Mouse (Mus musculus) liver, postnatal 0 days (tissue): Measurements from ENCODE around the gene Lrrc26. TPM values are rescaled to one million over a fixed set of nuclear protein-coding genes. Genes with fewer than 3 reads are reported as not detected.
A peak's percentile ranks its signal among the peaks of the same experiment; 100 is the strongest.

Experiments
- ATAC-seq: fragments of 200-750 bp; cut with Nextera tagmentation; 2 replicates; pipeline ENCODE4 v1.8.0; 2017; ENCODE audit warnings: mild to moderate bottlenecking, moderate library complexity
- DNase-seq: peaks from one replicate; pipeline ENCODE4 v3.0.0-alpha.2; 2016
- H3K27ac ChIP-seq: fragments of 300-500 bp; sonication (generic); 2 replicates; pipeline ENCODE4 v1.5.1; 2014; ENCODE audit warnings: antibody characterized with exemption, moderate library complexity, mild to moderate bottlenecking, low read depth
- H3K27me3 ChIP-seq: fragments of 300-500 bp; sonication (generic); 2 replicates; pipeline ENCODE4 v1.6.1; 2014; ENCODE audit warnings: low read length, control low read depth, mixed read lengths; ENCODE audit not compliant: insufficient read depth
- H3K36me3 ChIP-seq: fragments of 300-500 bp; sonication (generic); replicated peaks from 2 replicates; pipeline ENCODE4 v1.6.1; 2014; ENCODE audit warnings: mild to moderate bottlenecking, control low read depth, low read length, moderate library complexity, mixed read lengths; ENCODE audit not compliant: insufficient read depth
- H3K4me1 ChIP-seq: fragments of 300-500 bp; sonication (generic); 2 replicates; pipeline ENCODE4 v1.6.1; 2014; ENCODE audit warnings: antibody characterized with exemption, mild to moderate bottlenecking, control low read depth; ENCODE audit not compliant: insufficient read depth
- H3K4me2 ChIP-seq: fragments of 300-500 bp; sonication (generic); 2 replicates; pipeline ENCODE4 v1.6.1; 2014; ENCODE audit warnings: low read depth, mild to moderate bottlenecking, low read length, moderate library complexity, mixed read lengths
- H3K4me3 ChIP-seq: fragments of 300-500 bp; sonication (generic); 2 replicates; pipeline ENCODE4 v1.5.1; 2014; ENCODE audit warnings: low read depth, low read length
- H3K9ac ChIP-seq: fragments of 300-500 bp; sonication (generic); replicated peaks from 2 replicates; pipeline ENCODE4 v1.6.1; 2014; ENCODE audit warnings: mild to moderate bottlenecking, moderate library complexity
- H3K9me3 ChIP-seq: fragments of 300-500 bp; sonication (generic); 2 replicates; pipeline ENCODE4 v1.6.1; 2016; ENCODE audit warnings: mild to moderate bottlenecking, control low read depth, low read length, mixed read lengths
- CTCF ChIP-seq: sonication (generic); IDR thresholded peaks from 2 replicates; pipeline ENCODE4 v1.5.1; 2016; ENCODE audit warnings: antibody characterized with exemption, low read depth
- EP300 ChIP-seq: IDR thresholded peaks from 2 replicates; pipeline ENCODE4 v1.6.1; 2016; ENCODE audit warnings: antibody characterized with exemption, low read depth, mild to moderate bottlenecking
- WGBS: fragments of 180-500 bp; shearing (Covaris S2); extraction: QIAGEN DNeasy Blood & Tissue Kit; methylation state at CpG from one replicate; pipeline ENCODE4 v1.1.7; 2014; ENCODE audit not compliant: insufficient replicate concordance; 5-methylcytosine and 5-hydroxymethylcytosine counted together
- polyA plus RNA-seq: library from polyadenylated mRNA; unstranded; fragments of >200 nt; fragmentation: Nextera tagmentation; extraction: Ambion mirVana; gene quantifications from 2 replicates; pipeline ENCODE4 v1.2.1, GENCODE M21; 2015

The Lrrc26 gene
- polyA plus RNA-seq = not detected in 2 replicates

DNA sequence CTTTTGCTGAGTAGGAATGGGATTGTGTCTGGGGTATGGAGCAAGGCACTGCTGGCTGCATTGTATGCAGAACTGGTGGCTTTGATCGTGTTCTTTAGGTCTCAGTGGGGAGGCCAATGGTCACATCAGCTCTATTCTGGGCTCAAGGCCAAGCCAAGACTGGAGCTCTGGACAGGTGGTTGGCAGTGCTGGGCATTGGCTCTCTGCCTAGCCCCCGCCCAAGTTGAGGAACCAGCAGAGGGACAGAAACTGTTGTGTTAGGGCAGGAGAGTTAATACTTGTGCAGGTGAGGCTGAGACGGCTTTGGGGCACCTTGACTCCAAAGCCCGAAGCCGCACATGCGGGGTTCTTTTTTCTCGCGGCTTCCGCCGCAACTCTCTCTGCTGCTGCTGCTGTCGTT is at the start of gene Lrrc26:
Gene Lrrc26, plus strand, starts transcription at position 265 of the 400 bp plus-strand sequence.
- DNase-seq (no peak), ATAC-seq (no peak)
- Histone ChIP-seq H3K4me3 (no peak within 1 kb of the TSS), H3K36me3 (peaks cover 8% of the 10 kb centered on the region), H3K9ac (no peak within 1 kb of the TSS), H3K27ac (no peak within 1 kb of the TSS), H3K27me3 (peaks cover 49% of the 10 kb centered on the region), H3K9me3 (no peaks in the 10 kb centered on the region), H3K4me1 (peaks cover 12% of the 10 kb centered on the region), H3K4me2 (0 out of 2 replicates have a peak within 1 kb of the TSS, but pooled peaks have one; percentile 7)
- 11% methylated on average over 11 of the region's 11 CpGs for WGBS
- TF ChIP-seq EP300 (no peak), CTCF (no peak)

DNA sequence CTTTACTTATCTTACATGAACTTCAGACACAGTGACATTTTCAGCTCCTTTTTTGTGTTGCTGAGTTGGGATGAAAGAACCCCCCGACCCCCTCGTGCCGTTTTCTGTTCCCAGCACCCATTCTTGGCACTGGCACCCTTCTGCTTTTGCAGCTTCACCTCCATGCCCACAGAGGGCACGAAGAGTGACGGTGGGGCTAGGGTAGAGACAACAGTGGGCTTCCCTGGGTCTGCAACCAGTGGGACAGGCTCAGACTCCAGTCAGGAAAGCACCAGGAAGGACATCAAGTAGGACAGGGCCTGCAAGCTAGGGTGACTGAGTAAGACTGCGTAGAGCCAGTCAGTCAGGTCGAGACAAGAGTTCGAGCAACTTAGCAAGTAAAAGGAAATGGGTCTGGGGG is 49.4 kb upstream of the Lrrc26 start:
- DNase-seq (no peak), ATAC-seq (no peak)
- peaks cover 26% of the 10 kb centered on the region for H3K27me3 ChIP-seq
- no peak overlapping the region for H3K9ac ChIP-seq
- no peaks in the 10 kb centered on the region for H3K36me3 ChIP-seq
- WGBS = 56% methylated on average over 8 of the region's 8 CpGs
- H3K9me3 ChIP-seq = no peaks in the 10 kb centered on the region
- TF ChIP-seq EP300 (no peak), CTCF (no peak)
- peak overlapping the region; percentile 47; the same call in 1 of the 2 replicates for H3K4me3 ChIP-seq
- H3K4me2 ChIP-seq = peak overlapping the region; percentile 78
- H3K4me1 ChIP-seq = peaks cover 23% of the 10 kb centered on the region
- no peak overlapping the region for H3K27ac ChIP-seq

DNA sequence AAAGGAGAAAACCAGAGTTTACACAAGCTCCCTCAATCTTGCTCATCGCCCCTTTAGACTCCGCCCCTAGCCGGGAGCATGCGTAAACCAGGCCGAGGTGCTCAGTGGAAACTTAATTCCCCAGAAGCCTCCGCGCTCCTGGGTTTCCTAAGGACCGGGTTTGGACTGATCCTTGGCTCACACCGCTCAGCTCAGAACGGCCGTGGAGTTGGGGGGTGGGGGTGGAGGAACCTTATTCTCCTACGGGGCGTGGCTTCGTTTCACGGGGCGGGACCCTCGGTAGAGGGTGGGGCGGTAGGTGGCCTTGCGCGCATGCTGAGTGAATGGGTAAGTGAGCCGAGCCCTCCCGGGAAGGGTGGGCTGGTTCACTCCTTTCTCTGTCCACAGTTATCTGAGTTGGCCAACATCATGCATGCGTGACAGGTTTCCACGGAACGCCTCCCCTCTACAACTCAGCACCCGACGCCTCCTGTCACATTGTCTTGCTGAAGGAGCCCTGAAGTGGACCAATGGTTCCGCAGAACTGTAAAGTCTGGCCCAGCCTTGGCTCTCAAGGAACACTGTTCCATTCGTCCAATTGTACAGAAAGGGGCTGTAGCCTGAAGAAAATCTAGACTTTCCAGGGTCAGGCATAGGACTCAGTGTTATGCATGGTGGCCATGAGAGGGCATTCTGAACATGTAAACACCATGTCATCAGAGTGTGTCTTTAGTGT is 48.8 kb upstream of the Lrrc26 start:
- peak; percentile 74 for ATAC-seq
- DNase-seq = peak; percentile 58
- peaks cover 26% of the 10 kb centered on the region for H3K27me3 ChIP-seq

DNA sequence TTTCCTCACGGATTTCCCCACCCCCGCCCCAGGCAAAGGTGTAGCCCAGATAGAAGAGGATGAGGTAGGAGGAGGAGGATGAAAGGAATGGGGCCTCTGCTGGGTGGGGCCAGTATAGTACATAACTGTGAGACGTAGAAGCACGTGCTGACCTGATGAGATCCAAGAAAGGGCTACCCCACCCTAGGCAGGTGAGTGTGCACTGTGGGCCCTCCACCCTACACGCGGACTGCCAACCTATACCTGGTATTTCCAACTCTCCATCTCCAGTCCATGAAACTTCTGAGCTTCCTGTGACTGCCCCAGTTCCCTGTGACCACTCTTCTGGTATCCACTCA is 48.3 kb upstream of the Lrrc26 start:
- H3K27me3 ChIP-seq = peaks cover 26% of the 10 kb centered on the region
- no peak for DNase-seq

More for the DNA sequence above, 48.8 kb upstream of the Lrrc26 start:
- H3K36me3 ChIP-seq = no peaks in the 10 kb centered on the region
- no peaks in the 10 kb centered on the region for H3K9me3 ChIP-seq
- WGBS = 3% methylated on average over 29 of the region's 29 CpGs
- peak overlapping the region; percentile 78 for H3K4me2 ChIP-seq
- H3K4me3 ChIP-seq = peak overlapping the region; percentile 47
- no peak overlapping the region for H3K27ac ChIP-seq
- TF ChIP-seq EP300 (no peak), CTCF (no peak)
- peaks cover 23% of the 10 kb centered on the region for H3K4me1 ChIP-seq
- peak overlapping the region; percentile 30; the same call in 1 of the 2 replicates for H3K9ac ChIP-seq

DNA sequence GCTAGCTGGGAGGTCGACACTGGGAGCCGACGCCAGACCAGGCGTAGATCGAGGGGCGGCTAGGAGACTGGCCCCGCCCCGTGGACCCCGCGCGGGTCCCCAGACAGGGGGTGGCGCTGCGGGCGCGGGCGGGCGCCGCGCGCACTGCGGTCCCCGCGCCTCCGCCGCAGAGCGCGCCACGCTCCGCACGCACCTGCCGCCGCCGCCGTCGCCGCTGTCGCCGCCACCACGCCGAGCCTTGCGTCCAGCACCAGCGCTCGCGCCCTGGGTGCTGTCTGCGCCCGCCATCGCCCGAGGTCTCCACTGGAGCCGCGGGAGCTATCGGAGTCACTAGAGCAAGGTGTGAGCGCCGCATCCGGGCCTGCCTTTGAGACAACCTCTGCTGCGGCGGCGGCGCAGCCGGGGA is 47.6 kb upstream of the Lrrc26 start, which contains the start of the genes Rnf208 and Cysrt1:
Gene Rnf208, plus strand, starts transcription at position 155 of the 406 bp plus-strand sequence.
Gene Cysrt1, minus strand, starts transcription at position 352 of the 406 bp plus-strand sequence.
- no peak within 1 kb of the TSS for H3K27ac ChIP-seq
- TF ChIP-seq EP300 = no peak
- peaks cover 26% of the 10 kb centered on the region for H3K27me3 ChIP-seq
- 0 out of 2 replicates have a peak, but pooled peaks cover under 1% of the 10 kb centered on the region for H3K36me3 ChIP-seq
- no peak for ATAC-seq
- 2% methylated on average over 26 of the region's 59 CpGs for WGBS
- peak within 1 kb of the TSS; percentile 78 for H3K4me2 ChIP-seq
- H3K9ac ChIP-seq = no peak within 1 kb of the TSS; the same call in 1 of the 2 replicates
- DNase-seq = no peak
- H3K4me3 ChIP-seq = peak within 1 kb of the TSS; percentile 47
- peaks cover 23% of the 10 kb centered on the region for H3K4me1 ChIP-seq
- H3K9me3 ChIP-seq = no peaks in the 10 kb centered on the region

More for the DNA sequence above, 48.3 kb upstream of the Lrrc26 start:
- peak overlapping the region; percentile 78 for H3K4me2 ChIP-seq
- no peak; the same call in 1 of the 2 replicates for ATAC-seq
- 14% methylated on average over 6 of the region's 6 CpGs for WGBS
- H3K4me3 ChIP-seq = peak overlapping the region; percentile 47; the same call in 1 of the 2 replicates
- H3K9me3 ChIP-seq = no peaks in the 10 kb centered on the region
- H3K36me3 ChIP-seq = no peaks in the 10 kb centered on the region
- H3K4me1 ChIP-seq = peaks cover 23% of the 10 kb centered on the region
- H3K9ac ChIP-seq = no peak overlapping the region
- TF ChIP-seq EP300 = no peak
- no peak for TF ChIP-seq CTCF
- H3K27ac ChIP-seq = no peak overlapping the region

DNA sequence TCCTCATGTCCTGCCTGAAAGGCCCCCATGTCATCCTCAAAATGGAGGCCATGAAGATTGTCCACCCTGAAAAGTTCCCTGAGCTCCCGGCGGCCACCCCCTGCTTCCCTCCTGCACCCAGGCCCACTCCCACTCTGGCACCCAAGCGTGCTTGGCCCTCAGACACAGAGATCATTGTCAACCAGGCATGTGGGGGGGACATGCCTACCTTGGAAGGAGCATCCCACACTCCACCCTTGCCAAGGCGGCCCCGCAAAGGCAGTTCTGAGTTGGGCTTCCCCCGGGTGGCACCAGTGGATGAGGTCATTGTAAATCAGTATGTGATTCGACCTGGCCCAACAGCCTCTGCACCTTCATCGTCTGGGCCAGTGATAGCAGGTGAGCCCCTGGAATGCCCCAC is 46.4 kb upstream of the Lrrc26 start:
- DNase-seq = no peak
- Histone ChIP-seq H3K36me3 (peaks cover 12% of the 10 kb centered on the region; the same call in 1 of the 2 replicates), H3K27ac (no peak overlapping the region), H3K9ac (no peak overlapping the region), H3K9me3 (no peaks in the 10 kb centered on the region), H3K4me2 (no peak overlapping the region), H3K27me3 (peaks cover 26% of the 10 kb centered on the region), H3K4me1 (peaks cover 23% of the 10 kb centered on the region), H3K4me3 (no peak overlapping the region)
- WGBS = 76% methylated on average over 8 of the region's 8 CpGs
- no peak for ATAC-seq
- TF ChIP-seq EP300 (no peak), CTCF (no peak)
